Mouse (Mus musculus) intestine, postnatal 0 days (tissue): Measurements from ENCODE around the gene Thbs4. TPM values are rescaled to one million over a fixed set of nuclear protein-coding genes. Genes with fewer than 3 reads are reported as not detected.
A peak's percentile ranks its signal among the peaks of the same experiment; 100 is the strongest.
"Not testable (repeated sequence)": the region's sequence is repeated elsewhere in the genome, so short reads cannot be mapped to it uniquely, and the experiment has no call there.

Experiments used
- ATAC-seq: fragments of 200-750 bp; cut with Nextera tagmentation; 2 replicates; pipeline ENCODE4 v1.8.0; 2017; ENCODE audit warnings: mild to moderate bottlenecking, moderate TSS enrichment, moderate library complexity
- H3K27ac ChIP-seq: fragments of 300-500 bp; sonication (generic); 2 replicates; pipeline ENCODE4 v1.5.1; 2014; ENCODE audit warnings: mild to moderate bottlenecking, low read depth, low read length, moderate library complexity
- H3K27me3 ChIP-seq: fragments of 300-500 bp; sonication (generic); replicated peaks from 2 replicates; pipeline ENCODE4 v1.6.1; 2014; ENCODE audit warnings: low read length, mixed read lengths; ENCODE audit not compliant: control insufficient read depth, insufficient read depth
- H3K36me3 ChIP-seq: fragments of 300-500 bp; sonication (generic); 2 replicates; pipeline ENCODE4 v1.6.1; 2014; ENCODE audit warnings: mild to moderate bottlenecking, moderate library complexity; ENCODE audit not compliant: control insufficient read depth, insufficient read depth
- H3K4me1 ChIP-seq: fragments of 300-500 bp; sonication (generic); replicated peaks from 2 replicates; pipeline ENCODE4 v1.6.1; 2014; ENCODE audit warnings: antibody characterized with exemption, low read length, mixed read lengths; ENCODE audit not compliant: control insufficient read depth, insufficient read depth
- H3K4me2 ChIP-seq: fragments of 300-500 bp; sonication (generic); replicated peaks from 2 replicates; pipeline ENCODE4 v1.6.1; 2014; ENCODE audit warnings: low read depth, mild to moderate bottlenecking, moderate library complexity
- H3K4me3 ChIP-seq: fragments of 300-500 bp; sonication (generic); 2 replicates; pipeline ENCODE4 v1.5.1; 2014; ENCODE audit warnings: low read depth, low read length
- H3K9ac ChIP-seq: fragments of 300-500 bp; sonication (generic); 2 replicates; pipeline ENCODE4 v1.6.1; 2014; ENCODE audit warnings: mild to moderate bottlenecking, low read depth, low read length
- H3K9me3 ChIP-seq: fragments of 300-500 bp; sonication (generic); 2 replicates; pipeline ENCODE4 v1.6.1; 2016; ENCODE audit warnings: mixed run types; ENCODE audit not compliant: control insufficient read depth
- CTCF ChIP-seq: sonication (generic); IDR thresholded peaks from 2 replicates; pipeline ENCODE4 v1.5.1; 2016; ENCODE audit warnings: low read depth, mild to moderate bottlenecking, control low read depth, antibody characterized with exemption, moderate library complexity
- WGBS: fragments of 180-500 bp; shearing (Covaris S2); extraction: QIAGEN DNeasy Blood & Tissue Kit; methylation state at CpG from one replicate; pipeline ENCODE4 v1.1.7; 2014; 5-methylcytosine and 5-hydroxymethylcytosine counted together
- polyA plus RNA-seq: library from polyadenylated mRNA; unstranded; fragments of >200 nt; fragmentation: Nextera tagmentation; extraction: Ambion mirVana; gene quantifications from 2 replicates; pipeline ENCODE4 v1.2.1, GENCODE M21; 2015

Thbs4 gene
- 6.3 and 7.1 TPM in 2 replicates for polyA plus RNA-seq

GRCm38 (mm10) chr13:92794462-92795214, at the start of gene Thbs4:
Thbs4 (minus strand) TSS chr13:92794818.
- Histone ChIP-seq H3K4me1 (no peaks in the 10 kb centered on the region), H3K36me3 (no peaks in the 10 kb centered on the region), H3K27me3 (peaks cover 7% of the 10 kb centered on the region), H3K9ac (no peak within 1 kb of the TSS), H3K27ac (no peak within 1 kb of the TSS), H3K9me3 (no peaks in the 10 kb centered on the region), H3K4me2 (peak within 1 kb of the TSS; percentile 66), H3K4me3 (peak within 1 kb of the TSS; percentile 31)
- peak; percentile 38 for TF ChIP-seq CTCF
- ATAC-seq: peak; percentile 31; the same call in 1 of the 2 replicates
- WGBS: 7% methylated on average over 37 of the region's 45 CpGs

GRCm38 (mm10) chr13:92833162-92833561, 38.5 kb upstream of the Thbs4 start:
- Histone ChIP-seq H3K4me2 (no peak overlapping the region), H3K27me3 (no peaks in the 10 kb centered on the region), H3K27ac (no peak overlapping the region), H3K4me1 (no peaks in the 10 kb centered on the region), H3K9me3 (no peaks in the 10 kb centered on the region), H3K4me3 (no peak overlapping the region), H3K9ac (no peak overlapping the region), H3K36me3 (no peaks in the 10 kb centered on the region)
- ATAC-seq: no peak
- WGBS: 55% methylated on average over 4 of the region's 4 CpGs
- TF ChIP-seq CTCF: no peak

- ATAC-seq: no peak
- Histone ChIP-seq H3K27ac (no peak overlapping the region), H3K36me3 (no peaks in the 10 kb centered on the region), H3K4me3 (no peak overlapping the region), H3K4me2 (peak overlapping the region; percentile 38; the same call in 1 of the 2 replicates), H3K9me3 (no peaks in the 10 kb centered on the region), H3K9ac (no peak overlapping the region), H3K4me1 (no peaks in the 10 kb centered on the region), H3K27me3 (no peaks in the 10 kb centered on the region)
- no peak for TF ChIP-seq CTCF
- WGBS: 47% methylated on average over 10 of the region's 10 CpGs
These were observed 34.2 kb upstream of the Thbs4 start for GRCm38 (mm10) chr13:92828820-92829219.

DNA sequence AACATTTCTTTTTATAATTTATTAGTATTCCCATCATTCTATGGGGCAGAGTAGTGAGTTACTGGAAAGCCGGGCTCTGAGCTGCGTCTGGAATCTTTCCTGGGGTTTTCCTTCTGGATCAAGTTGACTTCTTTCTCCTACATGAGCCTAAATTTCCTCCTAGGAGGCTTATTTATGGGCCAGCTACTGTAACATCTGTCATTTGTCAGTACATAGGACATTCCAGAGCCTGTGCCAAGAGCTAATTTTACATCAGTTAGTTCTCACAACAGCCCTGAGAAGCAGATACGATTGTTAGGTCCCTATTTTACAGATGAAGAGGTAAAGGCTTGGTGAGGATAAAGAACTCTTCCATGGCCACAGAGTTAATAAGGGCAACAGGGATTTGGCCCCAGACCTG, 22.7 kb upstream of the Thbs4 start:
- H3K27ac ChIP-seq: no peak overlapping the region
- no peak for ATAC-seq
- no peak for TF ChIP-seq CTCF
- no peak overlapping the region for H3K4me2 ChIP-seq
- H3K36me3 ChIP-seq: no peaks in the 10 kb centered on the region
- WGBS: 53% methylated on average over 3 of the region's 3 CpGs
- no peak overlapping the region for H3K4me3 ChIP-seq
- no peaks in the 10 kb centered on the region for H3K4me1 ChIP-seq
- no peak overlapping the region for H3K9ac ChIP-seq
- H3K9me3 ChIP-seq: no peaks in the 10 kb centered on the region
- H3K27me3 ChIP-seq: no peaks in the 10 kb centered on the region

DNA sequence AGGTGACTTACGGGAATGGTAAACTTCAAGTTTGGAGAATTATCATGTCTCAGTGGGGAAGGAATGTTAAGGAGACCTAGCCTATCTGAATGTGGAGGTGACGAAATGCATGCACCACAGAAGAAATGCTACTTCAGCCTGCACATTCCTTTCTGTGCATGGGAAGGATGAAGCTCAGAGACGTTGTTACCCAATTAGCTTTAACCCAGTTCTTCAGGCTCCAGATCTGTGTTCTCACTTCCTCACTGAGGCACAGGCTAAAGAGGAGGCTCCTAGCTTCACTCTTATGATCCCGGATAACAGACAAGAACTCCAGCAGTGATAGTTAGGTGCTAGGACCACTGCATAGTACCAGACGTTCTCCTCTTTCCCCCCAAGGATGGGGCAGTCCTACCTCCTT, 21.7 kb upstream of the Thbs4 start:
- no peak overlapping the region for H3K4me3 ChIP-seq
- H3K9me3 ChIP-seq: no peaks in the 10 kb centered on the region
- H3K36me3 ChIP-seq: no peaks in the 10 kb centered on the region
- no peaks in the 10 kb centered on the region for H3K4me1 ChIP-seq
- no peak for ATAC-seq
- 84% methylated on average over 5 of the region's 5 CpGs for WGBS
- no peak overlapping the region for H3K9ac ChIP-seq
- H3K27me3 ChIP-seq: no peaks in the 10 kb centered on the region
- no peak overlapping the region for H3K27ac ChIP-seq
- no peak overlapping the region for H3K4me2 ChIP-seq
- TF ChIP-seq CTCF: no peak

DNA sequence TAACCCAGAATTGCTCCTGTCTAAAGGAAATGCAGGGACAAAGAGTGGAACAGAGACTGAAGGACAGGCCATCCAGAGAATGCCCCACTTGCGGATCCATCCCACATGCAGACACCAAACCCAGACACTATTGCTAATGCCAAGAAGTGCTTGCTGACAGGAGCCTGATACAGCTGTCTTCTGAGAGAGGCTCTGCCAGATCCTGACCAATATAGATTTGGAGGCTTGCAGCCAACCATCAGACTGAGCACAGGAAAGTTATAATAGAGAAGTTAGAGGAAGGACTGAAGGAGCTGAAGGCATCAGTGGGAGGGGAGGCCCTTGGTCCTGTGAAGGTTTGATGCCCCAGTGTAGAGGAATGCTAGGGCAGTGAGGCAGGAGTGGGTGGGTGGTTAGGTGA, 16.0 kb upstream of the Thbs4 start:
- not testable (repeated sequence) for ATAC-seq, H3K9ac ChIP-seq

More for the DNA sequence above, 16.0 kb upstream of the Thbs4 start:
- H3K4me3 ChIP-seq, H3K36me3 ChIP-seq, H3K9me3 ChIP-seq, H3K27ac ChIP-seq, H3K4me1 ChIP-seq, H3K4me2 ChIP-seq, H3K27me3 ChIP-seq: not testable (repeated sequence)
- 87% methylated on average over 1 of the region's 1 CpGs for WGBS
